Mouse (Mus musculus) olfactory bulb, adult 2 months (tissue): Measurements from ENCODE around the gene Egfl8.

Experiments
- CTCF ChIP-seq: fragments of 200-500 bp; IDR thresholded peaks from 2 replicates; pipeline ENCODE4 v1.5.1; 2012; ENCODE audit warnings: low read depth, mild to moderate bottlenecking, low read length, moderate library complexity; ENCODE audit not compliant: insufficient read depth
- POLR2A ChIP-seq: fragments of 200-500 bp; IDR thresholded peaks from 2 replicates; pipeline ENCODE4 v1.6.1; 2012; ENCODE audit warnings: mild to moderate bottlenecking, low read depth, low read length, moderate library complexity; ENCODE audit not compliant: insufficient read depth

DNA sequence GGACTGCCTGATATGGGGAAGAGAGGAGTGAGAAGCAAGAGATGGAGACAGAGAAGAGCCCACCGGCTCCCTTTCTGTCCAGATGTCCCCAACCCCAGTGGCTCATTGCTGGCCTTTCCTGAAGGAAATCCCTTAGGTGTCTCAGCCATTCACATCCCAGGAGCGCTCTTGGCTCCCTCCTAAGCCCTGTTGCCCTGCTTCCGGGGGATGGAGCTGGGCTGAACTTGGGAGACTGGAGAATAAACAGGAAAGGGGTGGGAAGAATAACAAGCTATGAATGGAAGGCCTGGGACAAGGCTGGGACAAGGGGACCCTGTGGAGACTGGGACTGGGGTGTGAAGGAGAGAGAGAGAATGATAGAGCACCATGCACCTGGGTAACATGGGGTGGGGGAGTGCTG, 51.0 kb downstream of the Egfl8 start:
- TF ChIP-seq POLR2A = no peak
- no peak for TF ChIP-seq CTCF
